Mouse (Mus musculus) forebrain, embryonic 10.5 days (tissue): Measurements from ENCODE around the gene Syne4. TPM values are rescaled to one million over a fixed set of nuclear protein-coding genes. Genes with fewer than 3 reads are reported as not detected.

Source experiments
- polyA plus RNA-seq: library from polyadenylated mRNA; unstranded; fragments of >200 nt; fragmentation: Nextera tagmentation; extraction: Ambion mirVana; gene quantifications from 2 replicates; pipeline ENCODE4 v1.2.1, GENCODE M21; 2016

Syne4 gene
- polyA plus RNA-seq, 1 experiment from 2014 or later: 29.8 TPM

Other genes with a start within 250 kb of the Syne4 start
- gene Zfp82, start 241.9 kb upstream of the Syne4 start, polyA plus RNA-seq: 5.9 and 6.4 TPM in 2 replicates
- gene Gm26920, start 224.4 kb upstream of the Syne4 start, polyA plus RNA-seq: 2.2 and 2.8 TPM in 2 replicates
- 17.3 and 18.1 TPM in 2 replicates for gene Zfp566, start 224.3 kb upstream of the Syne4 start, polyA plus RNA-seq
- 104 TPM in 2 replicates for gene Zfp260, start 220.0 kb upstream of the Syne4 start, polyA plus RNA-seq
- gene Zfp382, start 192.9 kb upstream of the Syne4 start, polyA plus RNA-seq: 10.7 and 11.5 TPM in 2 replicates
- gene Zfp146, start 145.1 kb upstream of the Syne4 start, polyA plus RNA-seq: 20.3 and 21.1 TPM in 2 replicates
- 4.0 and 4.5 TPM in 2 replicates for gene Cox7a1, start 130.7 kb upstream of the Syne4 start, polyA plus RNA-seq
- gene Capns1, start 116.0 kb upstream of the Syne4 start, polyA plus RNA-seq: 45.9 and 51.2 TPM in 2 replicates
- 163 and 169 TPM in 2 replicates for gene Polr2i, start 82.9 kb upstream of the Syne4 start, polyA plus RNA-seq
- gene Tbcb, start 82.5 kb upstream of the Syne4 start, polyA plus RNA-seq: 248 and 257 TPM in 2 replicates
- not detected in 2 replicates for gene Ovol3, start 79.1 kb upstream of the Syne4 start, polyA plus RNA-seq
- gene Thap8, start 34.7 kb upstream of the Syne4 start, polyA plus RNA-seq: 0.38 and 0.48 TPM in 2 replicates
- gene Wdr62, start 34.4 kb upstream of the Syne4 start, polyA plus RNA-seq: 18.7 and 20.3 TPM in 2 replicates
- gene Clip3, start 23.1 kb upstream of the Syne4 start, polyA plus RNA-seq: 52.8 and 53.1 TPM in 2 replicates
- 82.3 and 90.2 TPM in 2 replicates for gene Alkbh6, start 6.1 kb upstream of the Syne4 start, polyA plus RNA-seq
- 3.0 and 3.2 TPM in 2 replicates for gene E130208F15Rik, start 6.9 kb downstream of the Syne4 start, polyA plus RNA-seq
- 17.3 and 19.5 TPM in 2 replicates for gene Sdhaf1, start 9.1 kb downstream of the Syne4 start, polyA plus RNA-seq
- gene Lrfn3, start 48.0 kb downstream of the Syne4 start, polyA plus RNA-seq: 5.3 and 5.6 TPM in 2 replicates
- 10.4 and 12.1 TPM in 2 replicates for gene Tyrobp, start 99.0 kb downstream of the Syne4 start, polyA plus RNA-seq
- 0.38 TPM in 1 of 2 replicates, not detected in the other for gene Hcst, start 105.0 kb downstream of the Syne4 start, polyA plus RNA-seq
- 1.3 and 1.5 TPM in 2 replicates for gene Nfkbid, start 106.9 kb downstream of the Syne4 start, polyA plus RNA-seq
- 25.4 and 33.7 TPM in 2 replicates for gene Aplp1, start 130.7 kb downstream of the Syne4 start, polyA plus RNA-seq
- 0.29 and 0.52 TPM in 2 replicates for gene Kirrel2, start 142.9 kb downstream of the Syne4 start, polyA plus RNA-seq
- gene Nphs1, start 143.5 kb downstream of the Syne4 start, polyA plus RNA-seq: 0.07 TPM in 1 of 2 replicates, not detected in the other
- not detected in 2 replicates for gene Prodh2, start 178.8 kb downstream of the Syne4 start, polyA plus RNA-seq
- gene Arhgap33, start 220.3 kb downstream of the Syne4 start, polyA plus RNA-seq: 29.7 and 31.9 TPM in 2 replicates
- gene Hspb6, start 237.4 kb downstream of the Syne4 start, polyA plus RNA-seq: 4.3 and 4.6 TPM in 2 replicates
- 15.2 and 16.1 TPM in 2 replicates for gene Proser3, start 237.5 kb downstream of the Syne4 start, polyA plus RNA-seq
- 40.7 and 44.2 TPM in 2 replicates for gene Lin37, start 245.0 kb downstream of the Syne4 start, polyA plus RNA-seq
- 96.1 and 96.7 TPM in 2 replicates for gene U2af1l4, start 248.5 kb downstream of the Syne4 start, polyA plus RNA-seq
- gene Gm49396, start 248.5 kb downstream of the Syne4 start, polyA plus RNA-seq: 16.1 and 16.3 TPM in 2 replicates
- 124 and 126 TPM in 2 replicates for gene Psenen, start 248.8 kb downstream of the Syne4 start, polyA plus RNA-seq